Mouse (Mus musculus): ENCODE results near the gene Gfi1.

Gfi1 gene

DNA sequence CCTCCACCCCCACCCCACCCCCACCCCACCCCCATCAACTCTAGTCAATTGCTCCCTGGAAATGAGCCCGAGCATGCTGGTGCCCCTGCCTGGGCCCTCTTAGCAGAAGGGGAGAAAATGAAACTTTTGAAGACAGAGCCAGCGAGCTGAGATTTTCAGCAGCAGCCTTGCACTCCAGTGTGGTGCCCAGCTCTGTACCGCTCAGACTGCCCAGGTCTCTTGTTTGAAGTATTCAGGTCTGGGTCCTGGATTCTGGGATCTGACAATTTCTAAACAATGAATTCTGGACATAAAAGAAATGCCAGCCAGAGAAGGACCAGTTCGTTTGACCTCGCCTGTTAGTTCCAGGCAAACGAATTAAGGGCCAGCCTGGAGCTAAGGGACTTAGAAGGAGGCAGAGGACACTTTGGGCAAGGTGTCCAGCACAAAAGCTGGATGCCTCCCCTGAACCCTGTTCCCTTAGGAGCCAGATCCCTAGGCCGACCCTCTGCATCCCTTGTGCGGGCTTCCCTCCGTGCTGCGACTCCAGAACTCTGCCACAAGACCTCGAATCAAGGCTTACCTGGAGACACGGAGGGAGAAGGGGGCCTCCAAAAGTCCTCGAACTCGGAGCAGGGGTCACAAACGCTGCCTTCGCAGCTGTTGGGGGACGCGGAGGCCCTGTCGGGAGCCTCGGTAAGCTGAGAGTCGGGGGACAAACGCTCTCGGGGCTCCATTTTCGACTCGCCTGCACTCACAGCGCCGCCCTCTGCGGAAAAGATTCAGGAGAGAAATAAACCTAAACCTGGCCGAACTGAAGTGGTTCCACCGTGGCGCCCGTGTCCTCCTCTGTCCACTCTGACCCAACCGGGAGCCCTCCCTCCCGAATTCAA, 2.9 kb downstream of the Gfi1 start:
- peak in 1 of 2 experiments; percentile 29 for DNase-seq

DNA sequence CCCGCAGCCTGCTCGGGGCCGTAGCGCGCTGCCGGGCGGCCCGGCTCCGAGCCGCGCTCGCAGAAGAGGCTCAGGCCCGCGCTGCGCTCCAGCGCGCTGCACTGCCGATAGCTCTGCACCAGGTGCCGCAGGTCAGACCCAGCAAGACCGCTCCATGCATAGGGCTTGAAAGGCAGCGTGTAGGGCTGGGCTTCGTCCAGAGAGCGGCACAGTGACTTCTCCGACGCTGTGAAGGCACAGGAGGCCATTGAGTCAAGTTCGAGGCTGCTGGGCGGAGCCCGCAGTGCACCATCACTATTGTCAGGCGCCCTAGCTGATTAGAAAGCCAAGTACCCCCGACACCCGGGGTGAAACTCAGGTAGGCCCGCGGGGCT, 4.2 kb downstream of the Gfi1 start:
- peak in 1 of 2 experiments; percentile 20 for DNase-seq

DNA sequence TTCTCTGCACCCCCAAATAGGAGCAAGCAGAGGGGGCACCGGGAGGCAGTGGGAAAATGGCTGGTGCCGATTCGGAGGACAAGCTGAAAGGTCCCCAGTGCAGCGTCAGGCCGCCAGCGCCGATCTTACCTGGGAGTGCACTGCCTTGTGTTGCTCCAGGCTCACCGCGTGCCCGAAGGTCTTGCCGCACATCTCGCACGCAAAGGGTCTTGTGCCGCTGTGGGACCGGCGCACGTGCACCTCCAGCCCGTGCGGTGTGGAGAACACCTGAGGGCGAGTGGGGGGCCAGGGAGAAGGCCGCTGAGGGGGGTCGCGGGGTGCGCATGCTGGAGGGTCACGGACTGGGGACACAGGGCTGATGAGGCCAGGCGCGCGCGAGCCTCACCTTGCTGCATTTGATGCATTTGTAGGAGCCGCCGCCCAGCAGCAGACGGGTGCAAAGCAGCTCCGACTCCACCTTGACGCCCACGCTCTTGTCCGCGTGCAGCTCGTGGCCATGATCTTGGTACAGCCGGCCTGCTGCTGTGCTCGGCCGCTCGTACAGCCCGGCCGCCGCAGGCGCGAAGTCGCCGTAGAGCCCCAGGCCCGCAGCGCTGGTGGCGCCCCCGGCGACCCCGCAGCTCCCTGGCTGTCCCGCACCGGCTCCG, 4.7 kb downstream of the Gfi1 start:
- peak in 1 of 2 experiments; percentile 9 for DNase-seq

GRCm38 (mm10) chr5:107720511-107720910, 5.3 kb downstream of the Gfi1 start:
- no peak for DNase-seq

DNA sequence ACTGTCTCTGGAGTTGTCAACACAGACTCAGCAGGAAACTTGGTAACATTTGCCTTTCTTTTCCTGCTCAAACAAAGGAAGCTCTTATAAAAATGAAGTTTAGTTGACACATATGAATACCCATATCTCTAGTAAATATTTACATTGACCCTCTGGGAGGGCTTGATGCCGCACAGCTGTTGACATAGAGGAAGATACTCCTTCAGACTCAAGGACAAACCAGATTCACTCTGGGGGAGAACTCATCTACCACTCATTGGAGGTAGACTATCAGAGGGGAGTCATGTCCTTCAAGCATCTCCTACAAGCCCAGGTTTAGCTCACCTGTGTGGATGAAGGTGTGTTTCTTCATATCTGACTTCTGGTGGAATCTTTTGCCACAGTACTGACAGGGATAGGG, 6.0 kb downstream of the Gfi1 start:
- no peak for DNase-seq

DNA sequence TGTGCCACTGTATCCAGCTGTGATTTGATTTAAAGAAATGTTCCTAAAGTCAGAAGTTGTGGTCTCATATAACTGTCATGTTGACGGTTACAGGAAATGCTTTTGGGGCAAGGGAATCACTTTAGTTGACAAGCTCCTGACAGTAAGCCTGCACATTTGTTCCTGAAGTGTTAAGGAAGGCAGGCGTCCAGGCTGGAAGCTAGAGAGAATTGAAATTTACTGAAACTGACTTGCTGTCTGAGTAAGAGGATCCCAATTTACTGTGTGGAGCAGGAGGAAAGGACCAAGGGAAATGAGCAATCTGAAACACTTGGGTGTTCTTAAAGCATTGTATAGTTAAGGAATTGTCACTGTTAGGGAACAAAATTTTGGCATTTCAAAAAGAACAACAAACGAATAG, 6.6 kb downstream of the Gfi1 start:
- no peak for DNase-seq

- DNase-seq, result no peak
Measured at GRCm38 (mm10) chr5:107717871-107718361, 7.9 kb downstream of the Gfi1 start.

- no peak for DNase-seq
Measured at GRCm38 (mm10) chr5:107711689-107712088, 14.1 kb downstream of the Gfi1 start.

DNA sequence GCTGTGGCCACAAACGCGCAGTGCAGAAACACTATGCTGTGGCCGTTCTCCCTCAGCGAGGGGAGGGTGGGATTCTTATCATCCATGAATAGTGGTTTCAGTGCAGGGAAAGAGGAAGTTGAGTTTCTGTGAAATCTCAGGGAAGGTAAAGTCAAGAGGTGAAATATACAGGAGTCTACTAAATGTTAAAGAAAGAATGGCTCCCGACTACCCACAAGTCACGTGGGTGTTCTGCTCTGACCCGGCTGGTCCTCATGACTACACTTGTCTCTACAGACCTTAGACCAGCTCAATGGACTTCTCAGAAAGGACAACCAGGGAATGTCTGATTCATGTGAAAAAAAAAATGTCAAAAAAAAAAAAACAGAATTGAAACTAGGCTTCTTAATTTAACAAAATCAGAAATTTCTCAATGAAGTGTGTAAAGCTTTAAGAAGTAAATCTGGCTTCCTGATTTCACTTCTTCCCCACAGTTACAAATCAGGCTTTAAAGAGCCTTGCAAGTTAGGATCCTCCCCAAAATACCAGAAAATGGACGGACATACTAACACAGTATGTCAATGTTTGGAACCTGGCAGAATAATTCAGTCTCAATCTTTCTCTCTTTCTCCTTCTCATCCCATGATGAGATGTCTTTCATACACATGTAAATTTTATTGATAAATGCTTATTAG, 17.6 kb downstream of the Gfi1 start:
- DNase-seq, result no peak

DNA sequence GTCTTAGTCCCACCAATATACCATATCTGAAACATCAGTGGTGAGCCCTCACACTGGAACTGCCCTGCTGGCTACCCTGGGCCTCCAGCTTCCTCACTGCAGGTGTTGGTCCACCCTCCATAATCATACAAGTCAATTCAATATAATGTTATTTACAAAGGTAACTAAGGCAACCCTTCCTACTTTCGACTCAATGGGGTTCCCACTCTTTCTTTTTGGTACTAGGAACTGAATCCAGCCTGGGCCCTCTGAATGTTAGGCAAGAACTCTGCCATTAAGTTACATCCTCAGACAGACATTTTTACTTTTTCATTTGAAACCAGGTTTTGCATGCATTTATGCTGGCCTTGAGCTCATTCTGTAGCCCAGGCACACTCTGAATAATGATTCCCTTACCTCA, 19.6 kb downstream of the Gfi1 start:
- no peak for DNase-seq

- no peak for DNase-seq
Measured at GRCm38 (mm10) chr5:107705756-107706155, 20.1 kb downstream of the Gfi1 start.

GRCm38 (mm10) chr5:107703207-107703763, 22.6 kb downstream of the Gfi1 start:
- DNase-seq, result no peak

GRCm38 (mm10) chr5:107701658-107702057, 24.2 kb downstream of the Gfi1 start:
- no peak for DNase-seq

- DNase-seq, result no peak
Measured at GRCm38 (mm10) chr5:107700873-107701272, 25.0 kb downstream of the Gfi1 start.

DNA sequence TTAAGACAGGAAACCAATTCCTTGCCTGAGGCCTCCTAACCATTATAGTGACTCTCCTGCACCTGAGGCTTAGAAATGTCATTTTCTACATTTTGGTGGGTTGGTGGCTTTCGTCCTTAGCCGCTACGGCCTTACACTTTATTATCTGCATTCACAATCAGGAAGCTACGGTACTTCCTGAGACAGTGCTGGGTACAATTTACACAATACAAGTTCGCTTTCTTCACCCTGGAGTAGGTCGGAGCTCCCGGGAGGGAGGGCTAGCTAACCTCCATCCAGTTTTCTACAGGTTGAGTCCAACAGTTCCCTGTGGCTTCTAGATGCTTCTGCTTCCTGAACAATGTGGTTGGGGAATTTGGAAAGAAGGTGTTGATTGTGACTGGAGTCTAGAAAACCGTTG, 26.9 kb downstream of the Gfi1 start:
- no peak for DNase-seq

DNA sequence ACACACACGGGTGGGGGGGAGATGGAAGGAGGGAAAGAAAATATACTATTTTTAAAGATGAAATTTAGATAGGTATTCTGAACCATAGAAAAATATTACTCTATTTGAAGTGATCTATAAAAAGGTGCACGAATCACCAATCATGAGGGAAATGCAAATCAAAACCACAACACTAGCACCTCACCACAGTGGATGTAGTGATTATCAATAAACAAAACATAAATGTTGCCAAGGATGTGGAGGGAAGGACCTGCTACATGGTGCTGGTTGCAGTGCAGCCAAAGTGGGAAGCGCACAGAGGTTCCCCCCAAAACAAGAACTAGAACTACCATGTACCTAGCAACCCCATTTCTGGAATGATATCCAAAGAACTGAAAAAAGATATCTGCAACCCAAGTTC, 30.8 kb downstream of the Gfi1 start:
- no peak for DNase-seq

DNA sequence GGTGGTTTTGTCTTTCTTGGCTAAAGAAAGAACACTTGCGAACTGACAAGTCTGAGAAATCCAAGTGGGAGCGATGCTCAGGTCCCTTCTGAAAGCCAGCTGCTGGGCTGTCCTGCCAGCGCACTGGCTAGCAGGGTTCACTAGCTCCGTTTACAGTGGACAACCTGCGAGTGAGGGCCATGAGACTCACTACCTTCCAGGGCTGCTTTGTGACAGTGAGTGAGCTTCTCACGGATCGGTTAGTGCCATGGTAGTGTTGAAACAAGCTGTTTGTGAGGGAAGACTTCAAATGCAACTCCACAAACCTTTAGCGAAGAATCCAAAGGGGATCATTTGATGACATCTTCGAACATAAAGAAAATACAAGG, 37.4 kb downstream of the Gfi1 start:
- peak; percentile 12 to 29 for DNase-seq

- DNase-seq, result peak; percentile 52 to 75
Measured at GRCm38 (mm10) chr5:107687592-107688498, 38.0 kb downstream of the Gfi1 start.

GRCm38 (mm10) chr5:107687161-107687560, 38.7 kb downstream of the Gfi1 start:
- DNase-seq, result no peak

DNA sequence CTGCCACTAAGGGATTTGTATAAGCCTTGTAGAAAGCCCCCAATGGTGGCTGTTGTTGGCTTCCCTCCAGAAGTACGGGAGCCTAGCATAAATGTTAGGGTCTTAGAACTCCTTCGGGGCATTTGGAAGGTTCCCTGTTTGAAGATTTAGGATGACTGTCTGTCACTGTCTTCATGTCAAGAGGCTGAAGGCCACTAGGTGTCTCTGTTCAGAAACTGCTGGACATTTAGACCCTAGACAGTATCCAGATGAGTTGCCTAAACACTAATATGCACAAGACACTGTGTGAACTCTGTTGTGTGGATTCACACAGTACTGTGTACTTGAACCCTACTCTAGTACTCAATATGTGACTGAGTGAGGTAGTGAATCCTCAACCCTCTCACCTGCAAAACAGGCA, 41.5 kb downstream of the Gfi1 start:
- DNase-seq, result peak in 1 of 2 experiments; percentile 16

DNA sequence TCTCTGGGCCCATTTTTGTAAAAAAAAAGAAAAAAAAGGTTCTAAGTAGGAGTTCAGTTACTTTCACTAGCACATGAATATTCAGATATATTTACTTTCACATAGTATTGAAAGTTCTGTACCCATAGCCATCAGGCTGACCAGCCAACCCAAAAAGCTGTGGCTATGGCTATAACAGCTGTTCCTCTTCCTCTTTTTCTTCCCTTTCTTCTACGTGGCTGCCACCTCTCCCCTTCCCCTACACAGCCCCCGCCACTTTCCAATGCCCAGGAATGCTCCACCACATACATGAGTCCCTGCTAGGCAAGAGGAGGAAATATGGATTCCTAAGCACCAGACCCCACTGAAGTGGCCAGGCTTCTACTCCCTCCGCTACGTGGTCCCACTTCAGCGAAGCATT, 44.5 kb downstream of the Gfi1 start:
- no peak for DNase-seq

- no peak for DNase-seq
Measured at GRCm38 (mm10) chr5:107678392-107678791, 47.4 kb downstream of the Gfi1 start.

All from kidney, postnatal 36 days (tissue).